Mouse (Mus musculus): ENCODE results near the gene Erg28. TPM values are rescaled to one million over a fixed set of nuclear protein-coding genes. Genes with fewer than 3 reads are reported as not detected.
A peak's percentile ranks its signal among the peaks of the same experiment; 100 is the strongest.

Erg28 gene
- polyA plus RNA-seq, 1 experiment, result 21.0 TPM

- no peak overlapping the region for H3K4me3 ChIP-seq (ENCODE audit: control insufficient read depth, low read depth, low read length)
- TF ChIP-seq POLR2A (IDR thresholded peaks at IDR 0.05; ENCODE audit: control insufficient read depth, low read depth, low read length) (no peak), CTCF (IDR thresholded peaks at IDR 0.05; ENCODE audit: control insufficient read depth, insufficient read depth, insufficient replicate concordance, low read depth, low read length) (no peak)
- no peaks in the 10 kb centered on the region for H3K36me3 ChIP-seq (ENCODE audit: control insufficient read depth, insufficient read depth, low read length)
- no peaks in the 10 kb centered on the region for H3K27me3 ChIP-seq (ENCODE audit: control insufficient read depth, insufficient read depth, low read length)
- H3K27ac ChIP-seq (ENCODE audit: control insufficient read depth, insufficient read depth, low read depth, low read length), result no peak overlapping the region; the same call in 1 of the 2 replicates
- no peaks in the 10 kb centered on the region; the same call in 1 of the 2 replicates for H3K4me1 ChIP-seq (ENCODE audit: control insufficient read depth, insufficient read depth, low read length)
Observed at GRCm38 (mm10) chr12:85792821-85793346, 31.5 kb downstream of the Erg28 start.

GRCm38 (mm10) chr12:85792158-85792557 lies 32.2 kb downstream of the Erg28 start:
- Histone ChIP-seq H3K27ac (ENCODE audit: control insufficient read depth, insufficient read depth, low read depth, low read length) (peak overlapping the region; percentile 37), H3K27me3 (ENCODE audit: control insufficient read depth, insufficient read depth, low read length) (no peaks in the 10 kb centered on the region), H3K4me1 (ENCODE audit: control insufficient read depth, insufficient read depth, low read length) (no peaks in the 10 kb centered on the region; the same call in 1 of the 2 replicates), H3K4me3 (ENCODE audit: control insufficient read depth, low read depth, low read length) (no peak overlapping the region), H3K36me3 (ENCODE audit: control insufficient read depth, insufficient read depth, low read length) (no peaks in the 10 kb centered on the region)
- TF ChIP-seq POLR2A (IDR thresholded peaks at IDR 0.05; ENCODE audit: control insufficient read depth, low read depth, low read length) (no peak), CTCF (IDR thresholded peaks at IDR 0.05; ENCODE audit: control insufficient read depth, insufficient read depth, insufficient replicate concordance, low read depth, low read length) (no peak)

GRCm38 (mm10) chr12:85784916-85785815 lies 39.2 kb downstream of the Erg28 start:
- Histone ChIP-seq H3K4me3 (ENCODE audit: control insufficient read depth, low read depth, low read length) (no peak overlapping the region), H3K4me1 (ENCODE audit: control insufficient read depth, insufficient read depth, low read length) (no peaks in the 10 kb centered on the region), H3K27me3 (ENCODE audit: control insufficient read depth, insufficient read depth, low read length) (no peaks in the 10 kb centered on the region), H3K36me3 (ENCODE audit: control insufficient read depth, insufficient read depth, low read length) (no peaks in the 10 kb centered on the region), H3K27ac (ENCODE audit: control insufficient read depth, insufficient read depth, low read depth, low read length) (peak overlapping the region; percentile 47)
- TF ChIP-seq POLR2A (IDR thresholded peaks at IDR 0.05; ENCODE audit: control insufficient read depth, low read depth, low read length) (no peak), CTCF (IDR thresholded peaks at IDR 0.05; ENCODE audit: control insufficient read depth, insufficient read depth, insufficient replicate concordance, low read depth, low read length) (no peak)

- no peaks in the 10 kb centered on the region for H3K36me3 ChIP-seq (ENCODE audit: control insufficient read depth, insufficient read depth, low read length)
- H3K27ac ChIP-seq (ENCODE audit: control insufficient read depth, insufficient read depth, low read depth, low read length), result no peak overlapping the region; the same call in 1 of the 2 replicates
- H3K27me3 ChIP-seq (ENCODE audit: control insufficient read depth, insufficient read depth, low read length), result no peaks in the 10 kb centered on the region
- no peak overlapping the region for H3K4me3 ChIP-seq (ENCODE audit: control insufficient read depth, low read depth, low read length)
- H3K4me1 ChIP-seq (ENCODE audit: control insufficient read depth, insufficient read depth, low read length), result no peaks in the 10 kb centered on the region
- no peak for TF ChIP-seq POLR2A (IDR thresholded peaks at IDR 0.05; ENCODE audit: control insufficient read depth, low read depth, low read length)
- no peak for TF ChIP-seq CTCF (IDR thresholded peaks at IDR 0.05; ENCODE audit: control insufficient read depth, insufficient read depth, insufficient replicate concordance, low read depth, low read length)
Observed at GRCm38 (mm10) chr12:85781606-85782005, 42.7 kb downstream of the Erg28 start.

GRCm38 (mm10) chr12:85779707-85780106 lies 44.6 kb downstream of the Erg28 start:
- Histone ChIP-seq H3K27ac (ENCODE audit: control insufficient read depth, insufficient read depth, low read depth, low read length) (no peak overlapping the region), H3K4me3 (ENCODE audit: control insufficient read depth, low read depth, low read length) (no peak overlapping the region), H3K36me3 (ENCODE audit: control insufficient read depth, insufficient read depth, low read length) (no peaks in the 10 kb centered on the region), H3K4me1 (ENCODE audit: control insufficient read depth, insufficient read depth, low read length) (no peaks in the 10 kb centered on the region), H3K27me3 (ENCODE audit: control insufficient read depth, insufficient read depth, low read length) (no peaks in the 10 kb centered on the region)
- TF ChIP-seq CTCF (IDR thresholded peaks at IDR 0.05; ENCODE audit: control insufficient read depth, insufficient read depth, insufficient replicate concordance, low read depth, low read length) (no peak), POLR2A (IDR thresholded peaks at IDR 0.05; ENCODE audit: control insufficient read depth, low read depth, low read length) (no peak)

- no peak for TF ChIP-seq CTCF (IDR thresholded peaks at IDR 0.05; ENCODE audit: control insufficient read depth, insufficient read depth, insufficient replicate concordance, low read depth, low read length)
- TF ChIP-seq POLR2A (IDR thresholded peaks at IDR 0.05; ENCODE audit: control insufficient read depth, low read depth, low read length), result no peak
Observed at GRCm38 (mm10) chr12:85778962-85779361, 45.4 kb downstream of the Erg28 start.

GRCm38 (mm10) chr12:85771356-85771755 lies 53.0 kb downstream of the Erg28 start:
- Histone ChIP-seq H3K27me3 (ENCODE audit: control insufficient read depth, insufficient read depth, low read length) (no peaks in the 10 kb centered on the region), H3K27ac (ENCODE audit: control insufficient read depth, insufficient read depth, low read depth, low read length) (no peak overlapping the region), H3K36me3 (ENCODE audit: control insufficient read depth, insufficient read depth, low read length) (no peaks in the 10 kb centered on the region), H3K4me1 (ENCODE audit: control insufficient read depth, insufficient read depth, low read length) (no peaks in the 10 kb centered on the region), H3K4me3 (ENCODE audit: control insufficient read depth, low read depth, low read length) (no peak overlapping the region)
- TF ChIP-seq POLR2A (IDR thresholded peaks at IDR 0.05; ENCODE audit: control insufficient read depth, low read depth, low read length) (no peak), CTCF (IDR thresholded peaks at IDR 0.05; ENCODE audit: control insufficient read depth, insufficient read depth, insufficient replicate concordance, low read depth, low read length) (no peak)

More at GRCm38 (mm10) chr12:85778962-85779361, 45.4 kb downstream of the Erg28 start:
- no peak overlapping the region for H3K4me3 ChIP-seq (ENCODE audit: control insufficient read depth, low read depth, low read length)
- no peaks in the 10 kb centered on the region for H3K27me3 ChIP-seq (ENCODE audit: control insufficient read depth, insufficient read depth, low read length)
- no peaks in the 10 kb centered on the region for H3K4me1 ChIP-seq (ENCODE audit: control insufficient read depth, insufficient read depth, low read length)
- no peak overlapping the region for H3K27ac ChIP-seq (ENCODE audit: control insufficient read depth, insufficient read depth, low read depth, low read length)
- H3K36me3 ChIP-seq (ENCODE audit: control insufficient read depth, insufficient read depth, low read length), result no peaks in the 10 kb centered on the region

All from testis, adult 2 months (tissue).